Mouse (Mus musculus): ENCODE results near the gene Bco2. TPM values are rescaled to one million over a fixed set of nuclear protein-coding genes. Genes with fewer than 3 reads are reported as not detected.

The Bco2 gene
- total and polyA plus RNA-seq, 3 experiments, result 0.07 TPM; not detected in 2

DNA sequence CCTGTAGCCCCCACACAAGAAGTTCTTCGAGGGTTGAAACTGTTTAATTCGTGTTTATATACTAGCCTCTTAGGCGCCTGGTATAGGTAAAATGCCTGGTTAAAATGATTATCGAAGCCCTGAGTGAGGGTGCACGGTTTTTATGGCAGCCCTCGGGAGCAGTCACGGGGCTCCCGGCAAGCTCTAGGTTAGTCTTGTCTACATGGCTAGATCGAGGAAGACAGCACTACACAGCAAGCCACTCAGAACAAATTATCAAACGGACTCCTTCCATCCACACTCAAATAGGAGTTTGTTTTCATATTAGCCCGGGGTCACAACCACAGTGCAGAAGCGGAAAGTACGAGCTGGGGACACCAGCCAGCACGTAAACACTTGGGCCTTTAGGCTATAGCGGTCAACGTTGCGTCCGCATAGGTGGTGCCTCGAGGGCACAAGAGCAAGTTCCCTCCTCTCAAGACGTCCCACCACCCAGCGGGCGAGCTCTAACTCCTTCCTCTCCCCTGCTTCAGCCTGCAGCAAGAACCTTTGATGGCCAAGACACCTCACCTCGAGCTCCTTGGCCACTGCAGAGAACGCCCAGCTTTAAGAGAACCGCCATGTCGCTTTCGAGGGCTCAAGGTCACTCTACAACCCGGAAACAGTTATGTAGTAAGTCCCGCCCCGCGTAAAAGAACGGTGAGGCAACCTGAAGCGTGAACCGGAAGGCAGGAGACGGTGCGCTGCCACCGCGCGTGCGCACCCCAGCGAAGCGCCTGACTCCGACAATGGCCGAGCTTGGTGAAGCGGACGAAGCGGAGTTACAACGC lies 48.4 kb upstream of the Bco2 start, which contains the start of the genes Sdhd and Timm8b (continued):
- TF ChIP-seq ZMIZ1 (IDR thresholded peaks at IDR 0.05; ENCODE audit: low read depth, low read length) (peak; percentile 57; the same call in 1 of the 2 replicates), MAFK (IDR thresholded peaks at IDR 0.05; ENCODE audit: borderline replicate concordance, low read depth, low read length) (no peak), BHLHE40 (IDR thresholded peaks at IDR 0.05; ENCODE audit: borderline replicate concordance, low read depth, low read length) (no peak), MAZ (IDR thresholded peaks at IDR 0.05; ENCODE audit: low read depth, low read length) (no peak), KAT2A (conservative IDR thresholded peaks at IDR 0.05; ENCODE audit: low read depth, low read length) (peak; percentile 62; the same call in 1 of the 2 replicates), USF1 (IDR thresholded peaks at IDR 0.05; ENCODE audit: low read depth, low read length) (no peak), GATA1 (IDR thresholded peaks at IDR 0.05; ENCODE audit: low read depth, low read length) (no peak), NRF1 (IDR thresholded peaks at IDR 0.05; ENCODE audit: insufficient read depth, low read depth, low read length, poor library complexity, severe bottlenecking) (peak; percentile 97), MAX (IDR thresholded peaks at IDR 0.05; ENCODE audit: low read length) (peak; percentile 24; the same call in 1 of the 2 replicates), EP300 (IDR thresholded peaks at IDR 0.05; ENCODE audit: low read depth in 1 of 2, low read length in 2 of 2) (no peak; a peak in 1 of 4 replicates), MEF2A (IDR thresholded peaks at IDR 0.05; ENCODE audit: extremely low read depth, insufficient replicate concordance, low read depth, low read length, poor library complexity, severe bottlenecking) (no peak)

DNA sequence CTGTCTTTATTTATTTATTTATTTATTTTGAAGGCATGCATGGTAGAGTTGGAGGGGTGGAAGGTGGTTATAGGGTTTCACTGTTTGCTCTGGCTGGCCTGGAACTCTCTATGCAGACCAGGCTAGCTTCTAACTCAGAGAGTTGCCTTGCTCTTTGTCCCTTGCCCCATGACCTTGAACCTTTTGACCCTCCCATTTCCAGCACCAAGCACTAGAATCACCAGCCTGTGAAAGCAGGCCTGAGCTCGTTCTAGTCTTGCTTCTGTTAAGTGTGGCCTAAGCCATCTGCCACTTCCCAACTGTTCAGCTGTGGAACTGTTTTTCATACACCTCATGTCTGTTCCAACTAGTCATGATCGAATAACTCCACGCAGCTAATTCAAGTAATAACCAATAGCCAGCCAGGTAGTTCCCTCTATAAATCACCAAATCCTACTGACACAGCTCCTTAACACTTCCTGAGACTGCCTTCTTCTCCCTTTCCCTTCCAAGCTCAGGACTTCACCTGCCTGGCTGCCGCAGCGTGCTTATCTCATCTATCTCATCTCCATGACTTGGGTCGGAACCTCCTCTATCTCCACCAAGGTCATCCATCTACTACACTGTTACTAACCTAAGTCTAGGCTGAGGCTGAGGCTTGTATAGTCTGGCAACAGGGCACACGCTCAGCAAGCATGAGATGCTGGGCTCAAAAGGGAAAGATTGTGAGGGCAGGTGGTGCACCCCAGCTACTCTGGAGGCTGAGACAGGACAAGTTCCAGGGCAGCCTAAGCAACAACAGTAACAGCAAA lies 47.3 kb upstream of the Bco2 start:
- H3K36me3 ChIP-seq (ENCODE audit: control insufficient read depth in 1 of 2, insufficient read depth in 2 of 2, low read length in 2 of 2), result peaks cover 25 to 28% of the 10 kb centered on the region in 2 experiments
- no peaks in the 10 kb centered on the region for H3K9me3 ChIP-seq (replicated peaks; ENCODE audit: insufficient read depth, low read length)
- peak; percentile 31 for DNase-seq (ENCODE audit: low read depth, low spot score)

DNA sequence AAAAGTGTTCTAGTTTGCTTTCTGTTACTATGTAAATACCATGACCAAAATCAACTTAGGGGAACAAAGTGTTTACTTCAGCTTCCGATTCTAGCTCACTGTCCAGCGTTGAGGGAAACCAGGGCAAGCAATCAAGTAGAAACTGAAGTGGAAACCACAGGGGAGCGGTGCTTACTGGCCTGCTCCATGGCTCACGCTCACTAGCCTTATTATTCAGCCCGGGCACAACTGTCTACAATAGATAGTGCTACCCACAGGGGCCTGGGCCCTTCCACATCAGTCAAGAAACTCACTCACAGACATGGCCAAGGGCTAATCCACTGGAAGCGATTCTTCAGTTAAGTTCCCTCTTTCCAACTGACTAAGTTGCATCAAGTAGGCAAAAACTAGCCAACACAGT lies 46.6 kb upstream of the Bco2 start:
- H3K79me2 ChIP-seq (ENCODE audit: control insufficient read depth, insufficient read depth, low read length, poor library complexity), result peaks cover 47% of the 10 kb centered on the region
- H3K9me3 ChIP-seq (replicated peaks; ENCODE audit: insufficient read depth, low read length), result no peaks in the 10 kb centered on the region
- no peaks in the 10 kb centered on the region for H3K27me3 ChIP-seq (ENCODE audit: control insufficient read depth in 1 of 2, insufficient read depth in 2 of 2, low read length in 2 of 2)
- H3K4me1 ChIP-seq (ENCODE audit: control insufficient read depth in 1 of 2, insufficient read depth in 2 of 2, low read length in 2 of 2), result peaks cover 1 to 23% of the 10 kb centered on the region in 2 experiments; a peak in 2 of 4 replicates
- peak; percentile 76 for DNase-seq (ENCODE audit: low read depth, low spot score)
- peak overlapping the region; percentile 67 for H3K27ac ChIP-seq (ENCODE audit: control insufficient read depth, low read depth, low read length)
- peak overlapping the region; percentile 46 for H3K9ac ChIP-seq (ENCODE audit: control insufficient read depth, low read depth, low read length, poor library complexity, severe bottlenecking)
- TF ChIP-seq SIN3A (IDR thresholded peaks at IDR 0.05; ENCODE audit: low read length) (peak; percentile 42; the same call in 1 of the 2 replicates), MYB (IDR thresholded peaks at IDR 0.05; ENCODE audit: low read depth, low read length) (no peak), EP300 (IDR thresholded peaks at IDR 0.05; ENCODE audit: low read depth in 1 of 2, low read length in 2 of 2) (peak; percentile 27 to 31), MAX (IDR thresholded peaks at IDR 0.05; ENCODE audit: low read length) (no peak), MAFK (IDR thresholded peaks at IDR 0.05; ENCODE audit: borderline replicate concordance, low read depth, low read length) (no peak), SMC3 (IDR thresholded peaks at IDR 0.05; ENCODE audit: low read depth, low read length) (no peak), NRF1 (IDR thresholded peaks at IDR 0.05; ENCODE audit: insufficient read depth, low read depth, low read length, poor library complexity, severe bottlenecking) (no peak), ETS1 (IDR thresholded peaks at IDR 0.05; ENCODE audit: low read depth, low read length) (0 out of 2 replicates have a peak, but pooled peaks have one; percentile 13), CTCF (IDR thresholded peaks at IDR 0.05 in 2 of 3, conservative IDR thresholded peaks at IDR 0.05 in 1 of 3; ENCODE audit: control insufficient read depth in 1 of 3, insufficient read depth in 1 of 3, low read depth in 2 of 3, low read length in 3 of 3, poor library complexity in 1 of 3, severe bottlenecking in 1 of 3) (no peak), TAL1 (IDR thresholded peaks at IDR 0.05; ENCODE audit: low read length) (peak; percentile 81), ZKSCAN1 (IDR thresholded peaks at IDR 0.05; ENCODE audit: low read depth, low read length) (no peak), TBP (IDR thresholded peaks at IDR 0.05; ENCODE audit: low read depth, low read length) (peak; percentile 42; the same call in 1 of the 2 replicates)
- peak overlapping the region; percentile 37 to 63 for H3K4me3 ChIP-seq (ENCODE audit: control insufficient read depth in 1 of 2, insufficient read depth in 1 of 2, low read depth in 2 of 2, low read length in 2 of 2)
- peaks cover 28 to 30% of the 10 kb centered on the region in 2 experiments for H3K36me3 ChIP-seq (ENCODE audit: control insufficient read depth in 1 of 2, insufficient read depth in 2 of 2, low read length in 2 of 2)

More for the DNA sequence above, 47.3 kb upstream of the Bco2 start:
- H3K4me1 ChIP-seq (ENCODE audit: control insufficient read depth in 1 of 2, insufficient read depth in 2 of 2, low read length in 2 of 2), result peaks cover 1 to 23% of the 10 kb centered on the region in 2 experiments; a peak in 2 of 4 replicates
- peaks cover 48% of the 10 kb centered on the region for H3K79me2 ChIP-seq (ENCODE audit: control insufficient read depth, insufficient read depth, low read length, poor library complexity)
- H3K27ac ChIP-seq (ENCODE audit: control insufficient read depth, low read depth, low read length), result peak overlapping the region; percentile 77
- peak overlapping the region; percentile 63 to 88 for H3K4me3 ChIP-seq (ENCODE audit: control insufficient read depth in 1 of 2, insufficient read depth in 1 of 2, low read depth in 2 of 2, low read length in 2 of 2)
- H3K27me3 ChIP-seq (ENCODE audit: control insufficient read depth in 1 of 2, insufficient read depth in 2 of 2, low read length in 2 of 2), result no peaks in the 10 kb centered on the region
- peak overlapping the region; percentile 88 for H3K9ac ChIP-seq (ENCODE audit: control insufficient read depth, low read depth, low read length, poor library complexity, severe bottlenecking)
- peak; percentile 22; the same call in 1 of the 2 replicates for TF ChIP-seq GATA1 (IDR thresholded peaks at IDR 0.05; ENCODE audit: low read depth, low read length)
- TF ChIP-seq NRF1 (IDR thresholded peaks at IDR 0.05; ENCODE audit: insufficient read depth, low read depth, low read length, poor library complexity, severe bottlenecking), result no peak
- TF ChIP-seq SIN3A (IDR thresholded peaks at IDR 0.05; ENCODE audit: low read length), result peak; percentile 46

Data from MEL (cell line).